Mouse (Mus musculus) CD8-positive naive resting alpha-beta T cell, adult 2 months (primary cell): Measurements from ENCODE around the gene Ubap2l.
A peak's percentile ranks its signal among the peaks of the same experiment; 100 is the strongest.

Experiments
- DNase-seq, 2 experiments: peaks; one replicate each; pipeline ENCODE4 v3.0.0; 2022; ENCODE audit warnings: low read depth in 2 of 2, low spot score in 2 of 2

The Ubap2l gene

DNA sequence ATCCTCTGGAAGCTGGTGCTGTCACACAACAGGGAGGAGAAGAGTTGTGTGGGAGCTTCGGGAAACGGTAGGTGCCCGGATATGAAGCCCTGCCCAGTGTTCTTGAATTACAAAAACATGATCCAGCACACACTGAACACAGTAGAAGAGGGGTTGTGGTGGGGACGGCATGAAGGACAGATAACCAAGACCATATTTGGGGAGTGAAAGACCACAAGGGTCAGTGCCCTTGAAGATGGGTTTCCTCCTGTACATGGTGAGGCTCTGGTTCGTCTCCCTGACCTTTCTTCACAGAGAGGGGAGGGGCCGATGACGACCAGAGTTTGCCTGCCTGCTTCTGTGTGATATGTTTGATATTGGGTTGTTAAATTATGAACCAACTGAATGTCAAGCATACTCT lies 17.3 kb upstream of the Ubap2l start:
- DNase-seq: no peak

DNA sequence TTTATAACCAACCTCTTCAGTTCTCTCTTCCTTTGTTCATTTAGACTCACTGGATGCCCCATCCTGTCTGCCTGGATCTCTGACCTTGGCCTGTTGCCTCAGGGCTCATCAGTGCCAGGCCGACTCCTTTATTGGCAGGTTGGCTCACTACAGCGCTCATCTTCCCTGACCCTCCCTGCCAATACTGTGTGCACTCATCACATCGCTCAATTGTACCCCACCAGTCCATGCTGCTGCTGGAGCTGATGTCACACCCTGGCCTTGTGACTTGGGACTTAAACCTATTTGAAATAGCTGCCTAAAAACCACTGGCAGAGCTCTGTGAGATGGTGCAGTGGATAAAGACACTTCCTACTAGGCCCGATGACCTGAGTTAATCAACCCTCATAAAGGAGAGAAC lies 15.4 kb upstream of the Ubap2l start:
- DNase-seq: no peak

DNA sequence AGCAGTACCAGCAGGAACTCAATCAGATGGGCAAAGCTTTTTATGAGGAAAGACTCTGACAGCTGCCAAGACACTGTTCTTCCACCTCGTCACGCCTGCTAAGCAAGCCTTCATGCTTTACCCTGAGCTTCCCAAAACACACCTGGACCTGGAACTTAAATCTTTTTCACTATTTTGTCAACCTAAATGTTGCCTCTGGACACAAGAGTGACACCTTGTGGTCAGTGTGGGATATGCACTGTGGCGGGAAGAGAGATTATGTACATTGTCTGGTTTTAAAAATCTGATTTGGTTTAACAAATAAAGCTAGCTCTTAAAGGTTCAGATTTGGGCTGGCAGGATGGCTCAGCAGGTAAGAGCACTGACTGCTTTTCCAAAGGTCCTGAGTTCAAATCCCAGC lies 13.1 kb upstream of the Ubap2l start:
- peak; percentile 37 to 63 for DNase-seq

GRCm38 (mm10) chr3:90064383-90064782 lies 12.0 kb upstream of the Ubap2l start:
- no peak for DNase-seq

- no peak for DNase-seq
Measured at GRCm38 (mm10) chr3:90062539-90062938, 10.1 kb upstream of the Ubap2l start.

DNA sequence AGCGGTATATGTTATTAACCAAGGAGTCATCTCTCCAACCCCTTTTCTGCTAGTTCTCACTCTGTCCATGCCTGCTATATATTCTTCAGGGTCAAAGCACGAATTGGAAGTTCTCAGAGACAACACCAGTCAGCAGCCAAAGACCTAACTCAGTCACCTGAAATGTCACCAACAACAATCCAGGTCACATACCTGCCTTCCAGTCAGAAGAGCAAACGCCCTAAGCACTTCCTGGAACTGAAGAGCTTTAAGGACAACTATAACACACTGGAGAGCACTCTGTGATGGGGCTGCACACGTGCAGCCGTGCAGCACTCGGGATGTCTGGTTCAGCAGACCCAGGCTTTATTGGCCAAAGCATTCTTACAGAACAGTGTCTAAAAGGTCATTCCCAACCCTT lies 9.1 kb upstream of the Ubap2l start:
- DNase-seq: no peak

- DNase-seq: peak; percentile 50 to 63
Measured at GRCm38 (mm10) chr3:90051441-90052350, 732 bp downstream of the Ubap2l start, which contains the start of gene 4933434E20Rik. 4933434E20Rik (plus strand) TSS chr3:90051636.

- DNase-seq: no peak
Measured at GRCm38 (mm10) chr3:90049691-90050090, 2.7 kb downstream of the Ubap2l start.

DNA sequence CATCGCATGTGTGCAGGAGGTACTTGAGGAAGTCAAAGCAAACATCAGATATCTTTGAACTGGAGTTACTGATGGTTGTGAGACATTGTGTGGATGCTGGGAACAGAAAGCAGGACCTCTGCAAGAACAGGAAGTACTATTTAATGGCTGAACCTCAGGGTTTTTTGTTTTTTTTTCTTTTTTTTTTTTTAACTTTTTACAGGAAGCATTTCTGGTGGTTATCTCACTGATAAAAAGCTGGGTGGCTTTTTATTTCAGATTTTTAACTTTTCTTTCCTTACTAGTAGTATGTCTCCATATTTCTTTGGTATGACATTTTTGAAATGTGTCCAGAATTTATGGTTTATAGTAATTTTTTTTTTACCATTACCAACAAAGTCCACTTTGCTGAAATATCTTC lies 16.2 kb downstream of the Ubap2l start:
- no peak for DNase-seq

DNA sequence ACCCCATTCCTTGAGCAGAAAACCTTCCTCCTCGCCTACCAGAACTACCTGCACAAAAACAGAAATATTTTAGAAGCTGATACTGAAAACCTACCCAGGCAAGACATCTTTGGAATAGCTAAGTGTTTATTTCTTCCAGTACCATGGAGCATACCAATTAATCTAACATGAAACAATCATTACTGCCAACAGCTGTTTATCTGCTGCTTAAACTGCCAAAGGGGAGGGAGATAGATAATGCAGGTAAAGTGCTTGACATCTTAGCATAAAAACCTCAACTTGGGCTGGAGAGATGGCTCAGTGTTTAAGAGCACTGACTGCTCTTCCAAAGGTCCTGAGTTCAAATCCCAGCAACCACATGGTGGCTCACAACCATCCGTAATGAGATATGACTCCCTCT lies 17.8 kb downstream of the Ubap2l start:
- DNase-seq: no peak

- DNase-seq: no peak
Measured at GRCm38 (mm10) chr3:90016626-90017025, 35.8 kb downstream of the Ubap2l start.

- DNase-seq: no peak
Measured at GRCm38 (mm10) chr3:90010291-90010690, 42.1 kb downstream of the Ubap2l start.

DNA sequence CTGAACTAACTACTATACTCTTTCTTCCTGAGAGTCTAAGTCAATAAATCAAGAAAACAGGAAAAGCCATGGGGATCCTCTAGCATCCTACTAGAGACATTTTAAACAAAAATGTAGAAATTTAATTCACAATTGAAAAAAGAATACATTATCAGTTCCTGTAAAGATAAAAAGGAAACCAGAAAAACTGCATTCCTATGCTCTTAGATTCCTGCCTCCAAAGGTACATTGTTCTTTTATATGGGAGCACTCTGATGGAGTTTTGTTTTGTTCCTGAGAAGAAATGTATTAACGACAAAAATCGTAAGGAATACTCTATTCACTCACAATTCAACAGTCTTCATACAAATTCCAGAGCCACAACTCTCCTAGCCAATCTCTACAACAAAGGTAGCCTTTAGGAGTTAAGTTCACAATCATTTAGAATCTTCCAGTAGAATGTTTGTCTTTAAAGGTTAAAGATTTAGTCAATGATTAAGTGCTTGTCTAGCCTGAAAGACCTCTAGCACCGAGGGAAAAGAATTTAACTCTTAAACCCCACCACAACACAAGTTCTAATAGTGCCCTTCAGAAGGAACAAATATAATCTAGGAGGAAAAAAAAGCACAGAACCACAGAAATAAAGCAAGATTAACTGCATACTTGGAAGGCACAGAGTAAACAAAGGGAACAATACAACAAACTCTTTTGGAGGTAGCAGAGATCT lies 48.2 kb downstream of the Ubap2l start:
- DNase-seq: no peak

- no peak for DNase-seq
Measured at GRCm38 (mm10) chr3:89999830-90000229, 52.6 kb downstream of the Ubap2l start.

GRCm38 (mm10) chr3:89999090-89999489 lies 53.3 kb downstream of the Ubap2l start:
- DNase-seq: no peak

DNA sequence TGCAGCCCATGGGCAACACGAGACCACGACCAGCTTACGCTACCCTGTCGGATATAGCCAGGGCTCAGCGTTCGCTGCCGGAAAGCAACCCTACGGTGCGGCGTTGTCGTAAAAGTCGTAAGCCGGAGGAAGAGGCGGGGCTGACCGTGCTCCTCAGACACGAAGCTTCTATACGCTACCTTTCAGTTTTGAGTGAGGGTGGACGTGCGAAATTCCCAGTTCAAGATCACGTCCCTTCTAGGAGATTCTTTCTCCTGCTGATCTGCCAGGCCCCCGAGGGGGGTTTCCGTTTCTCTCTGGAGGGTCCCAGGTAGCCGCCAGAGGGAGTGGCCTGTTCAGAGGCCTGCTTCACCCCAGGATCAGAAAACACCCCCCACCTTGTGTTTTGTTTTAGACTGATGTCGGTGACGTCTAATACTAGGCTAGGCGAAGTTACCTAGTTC lies 53.8 kb downstream of the Ubap2l start, which contains the start of gene Hax1:
TSS of gene Hax1 (minus strand) at position 169 of the 443 bp plus-strand sequence.
- peak; percentile 79 to 93 for DNase-seq

DNA sequence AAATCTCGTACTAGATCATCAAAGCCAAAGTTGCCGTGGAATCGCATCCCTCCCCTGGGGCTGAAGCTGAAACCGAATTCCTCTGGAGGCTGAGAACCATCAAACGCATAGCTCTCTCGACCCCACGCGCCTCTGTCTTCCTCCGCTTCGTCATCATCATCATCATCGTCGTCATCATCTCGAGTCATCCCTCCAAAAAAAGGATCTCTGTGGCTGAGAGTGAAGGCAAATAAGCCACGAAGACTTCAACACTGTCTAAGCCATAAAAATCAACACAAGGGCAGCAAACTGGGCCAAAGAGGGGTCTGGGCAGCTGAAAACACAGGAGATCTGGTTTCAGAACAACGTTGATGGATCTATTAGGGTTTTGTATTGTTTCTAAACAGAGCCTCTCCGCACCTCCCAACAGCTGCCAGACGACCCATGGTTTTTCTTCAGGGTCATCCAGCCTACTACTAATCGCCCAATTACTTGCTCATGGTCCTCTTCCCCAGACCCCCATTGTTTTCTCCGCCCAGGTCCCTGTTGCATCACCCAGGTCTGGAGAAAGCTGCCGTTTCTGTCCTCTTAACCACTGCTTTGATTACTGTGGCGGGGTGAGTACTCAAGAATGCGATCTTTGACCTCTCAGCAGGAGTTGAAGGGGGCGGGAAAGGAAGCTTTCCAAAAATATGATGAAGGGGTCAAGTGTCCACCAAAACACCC lies 54.5 kb downstream of the Ubap2l start:
- DNase-seq: peak in 1 of 2 experiments; percentile 8

- no peak for DNase-seq
Measured at GRCm38 (mm10) chr3:89994807-89995515, 57.5 kb downstream of the Ubap2l start.

DNA sequence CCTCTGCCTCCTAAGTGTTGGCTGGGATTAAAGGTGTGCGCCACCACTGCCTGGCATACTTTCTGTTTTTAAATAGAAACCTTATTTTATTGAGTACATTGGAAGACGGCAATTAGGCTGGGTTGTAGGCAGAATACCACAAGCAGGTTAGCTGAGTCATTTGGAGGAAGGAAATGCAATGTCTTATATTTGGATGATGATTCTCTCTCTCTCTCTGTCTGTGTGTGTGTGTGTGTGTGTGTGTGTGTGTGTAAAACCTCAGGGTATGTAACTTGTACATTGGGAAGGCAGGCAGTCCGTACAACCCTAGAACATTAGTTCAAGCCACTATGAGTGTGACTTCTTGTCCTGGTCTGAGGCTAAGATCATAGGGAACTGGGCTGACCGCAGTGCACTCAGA lies 64.6 kb downstream of the Ubap2l start:
- DNase-seq: no peak

- DNase-seq: no peak
Measured at GRCm38 (mm10) chr3:89987211-89987610, 65.2 kb downstream of the Ubap2l start.

- no peak for DNase-seq
Measured at GRCm38 (mm10) chr3:89982426-89982825, 70.0 kb downstream of the Ubap2l start.
